8 mouse cellular contexts compared by ENCODE assay signal in genomic region chr11:85841980-85842379, GRCm38 (mm10). TPM values are rescaled to one million over a fixed set of nuclear protein-coding genes. Genes with fewer than 3 reads are reported as not detected.
A peak's percentile ranks its signal among the peaks of the same experiment; 100 is the strongest.
DNase-seq lines count a peak whose midpoint lies in the region; ATAC-seq and TF ChIP-seq lines count a peak whose summit lies in the region.

No protein-coding gene starts in this region.

- peaks cover 4% of the 10 kb centered on the region; the same call in 1 of the 2 replicates for H3K36me3 ChIP-seq in kidney, adult 2 months (ENCODE audit: control insufficient read depth, insufficient read depth, low read length)
- peaks cover 19% of the 10 kb centered on the region for H3K36me3 ChIP-seq in lung, postnatal 0 days (ENCODE audit: insufficient read depth, low read length)

- ATAC-seq in common myeloid progenitor, adult 5-6 weeks (replicated peaks; ENCODE audit: low read depth, poor library complexity, severe bottlenecking) = peak; percentile 34; the same call in 1 of the 2 replicates
- 0 out of 2 replicates have a peak, but pooled peaks have one; percentile 1 for ATAC-seq in lung, postnatal 0 days

- peaks cover 28% of the 10 kb centered on the region; the same call in 1 of the 2 replicates for H3K4me1 ChIP-seq in kidney, adult 2 months (ENCODE audit: control insufficient read depth, insufficient read depth, low read length)
- H3K4me1 ChIP-seq in lung, postnatal 0 days (ENCODE audit: insufficient read depth, low read depth, low read length) = peaks cover 14% of the 10 kb centered on the region; the same call in 1 of the 2 replicates

- no peak for TF ChIP-seq EP300 in lung, postnatal 0 days (IDR thresholded peaks at IDR 0.05)

- no peak overlapping the region for H3K27ac ChIP-seq in layer of hippocampus, adult 2 months
- H3K27ac ChIP-seq in kidney, adult 2 months (ENCODE audit: insufficient read depth, low read depth, low read length) = peak overlapping the region; percentile 58; the same call in 1 of the 2 replicates
- H3K27ac ChIP-seq in lung, postnatal 0 days (ENCODE audit: low read length) = peak overlapping the region; percentile 97

- no peaks in the 10 kb centered on the region for H3K27me3 ChIP-seq in kidney, adult 2 months (replicated peaks; ENCODE audit: control insufficient read depth, insufficient read depth, low read length)
- H3K27me3 ChIP-seq in lung, postnatal 0 days (replicated peaks; ENCODE audit: insufficient read depth, low read length) = peaks cover 25% of the 10 kb centered on the region

- H3K4me2 ChIP-seq in lung, postnatal 0 days (replicated peaks; ENCODE audit: low read depth, low read length) = peak overlapping the region; percentile 80

- TF ChIP-seq POLR2A in kidney, adult 2 months (IDR thresholded peaks at IDR 0.05; ENCODE audit: low read depth, low read length) = no peak

- WGBS in kidney, adult 2 months = 1% methylated on average over 32 of the region's 32 CpGs
- WGBS in lung, postnatal 0 days = 1% methylated on average over 30 of the region's 32 CpGs

- DNase-seq in layer of hippocampus, adult 2 months (ENCODE audit: low spot score in 2 of 2) = peak in 1 of 2 experiments; percentile 48
- DNase-seq in layer of hippocampus, adult 8-10 months (ENCODE audit: low spot score in 2 of 2) = no peak
- DNase-seq in heart, adult 18-20 months = peak; percentile 76 to 79
- DNase-seq in kidney, adult 2 months = peak; percentile 72
- DNase-seq in lung, postnatal 0 days (ENCODE audit: low spot score) = peak; percentile 84
- DNase-seq in ovary, postnatal 36 days (ENCODE audit: low spot score) = peak; percentile 82
- DNase-seq in c-Kit-positive CD71-positive TER-119-positive erythroid progenitor cells, embryonic 14.5 days (ENCODE audit: low spot score) = no peak

- H3K4me3 ChIP-seq in layer of hippocampus, adult 2 months = peak overlapping the region; percentile 37
- no peak overlapping the region for H3K4me3 ChIP-seq in kidney, adult 2 months (ENCODE audit: insufficient read depth, low read depth, low read length)
- H3K4me3 ChIP-seq in lung, postnatal 0 days (ENCODE audit: low read depth, low read length) = peak overlapping the region; percentile 63

- TF ChIP-seq CTCF in layer of hippocampus, adult 2 months (conservative IDR thresholded peaks at IDR 0.05) = peak; percentile 80
- peak; percentile 59 for TF ChIP-seq CTCF in kidney, adult 2 months (conservative IDR thresholded peaks at IDR 0.05; ENCODE audit: insufficient read depth, insufficient read length, low read depth, low read length)
- peak; percentile 77 for TF ChIP-seq CTCF in lung, postnatal 0 days (IDR thresholded peaks at IDR 0.05)

- H3K9ac ChIP-seq in lung, postnatal 0 days (replicated peaks; ENCODE audit: low read depth) = peak overlapping the region; percentile 84

- H3K9me3 ChIP-seq in lung, postnatal 0 days (ENCODE audit: low read length) = no peaks in the 10 kb centered on the region

RNA-seq across cellular contexts. Expression of gene Gm11444, which starts 8.2 kb away (rescaled TPM):
- total RNA-seq in layer of hippocampus, adult 2 months (2021) = not detected
- total RNA-seq in layer of hippocampus, adult 8-10 months (2022) = not detected
- total RNA-seq in common myeloid progenitor, adult 5-6 weeks (2017) = not detected in 2 replicates
- not detected for total RNA-seq in heart, adult 18-20 months (2021)
- polyA plus RNA-seq in kidney, adult 2 months (2012; rRNA removed) = not detected in 2 replicates
- polyA plus RNA-seq in lung, postnatal 0 days (2015; fragmentation: Nextera tagmentation; extraction: Ambion mirVana) = not detected in 2 replicates

RNA-seq across cellular contexts. Expression of gene Tbx2, which starts 9.6 kb away (rescaled TPM):
- 1 to 10 TPM; 1.5 to 1.6 TPM for total RNA-seq in layer of hippocampus, adult 2 months (2021)
- 1 to 10 TPM; 1.4 to 2.0 (median 1.7) TPM for total RNA-seq in layer of hippocampus, adult 8-10 months (2022)
- total RNA-seq in common myeloid progenitor, adult 5-6 weeks (2017) = 0.05 TPM in 1 of 2 replicates, not detected in the other
- 1 to 10 TPM; 3.9 to 4.9 TPM for total RNA-seq in heart, adult 18-20 months (2021)
- polyA plus RNA-seq in kidney, adult 2 months (2012; rRNA removed) = 58.5 and 66.9 TPM in 2 replicates
- polyA plus RNA-seq in lung, postnatal 0 days (2015; fragmentation: Nextera tagmentation; extraction: Ambion mirVana) = 43.6 and 49.6 TPM in 2 replicates

RNA-seq across cellular contexts. Expression of gene Tbx4, which starts 44.2 kb away (rescaled TPM):
- total RNA-seq in layer of hippocampus, adult 2 months (2021) = under 1 TPM; 0.13 to 0.22 TPM
- under 1 TPM; 0.11 to 0.17 (median 0.14) TPM for total RNA-seq in layer of hippocampus, adult 8-10 months (2022)
- total RNA-seq in common myeloid progenitor, adult 5-6 weeks (2017) = 0.19 TPM in 1 of 2 replicates, not detected in the other
- total RNA-seq in heart, adult 18-20 months (2021) = under 1 TPM in 1 of 2 experiments, not detected in 1; 0.10 TPM
- 0.08 TPM in 2 replicates for polyA plus RNA-seq in kidney, adult 2 months (2012; rRNA removed)
- polyA plus RNA-seq in lung, postnatal 0 days (2015; fragmentation: Nextera tagmentation; extraction: Ambion mirVana) = 46.2 and 48.5 TPM in 2 replicates

Comparison
In these comparisons a context has a peak if more than half of its experiments do, and no peak if none do; other contexts are left out.
1. DNase-seq: peak in heart, adult 18-20 months (2 of 2), kidney, adult 2 months (single experiment), lung, postnatal 0 days (single experiment) and ovary, postnatal 36 days (single experiment); none in layer of hippocampus, adult 8-10 months (0 of 2) and c-Kit-positive CD71-positive TER-119-positive erythroid progenitor cells, embryonic 14.5 days (single experiment).
2. Peak in every context shown above with its lines, with median percentiles within 50 percentile points of each other: CTCF ChIP-seq.